Mouse (Mus musculus) splenic B cell, adult 2 months (primary cell): ENCODE data around the gene Prpf6.

ENCODE experiments used
- DNase-seq: peaks from one replicate; pipeline ENCODE4 v3.0.0-alpha.2; 2011; ENCODE audit warnings: low read depth, low spot score
- H3K27me3 ChIP-seq: 2 replicates; pipeline ENCODE4 v1.6.1; 2012; ENCODE audit warnings: mild to moderate bottlenecking, low read length, moderate library complexity, mixed read lengths; ENCODE audit not compliant: control insufficient read depth, poor library complexity, insufficient read depth, severe bottlenecking
- H3K36me3 ChIP-seq: 2 replicates; pipeline ENCODE4 v1.6.1; 2012; ENCODE audit warnings: mild to moderate bottlenecking, low read length, moderate library complexity, mixed read lengths; ENCODE audit not compliant: control insufficient read depth, poor library complexity, insufficient read depth, severe bottlenecking

The Prpf6 gene

GRCm38 (mm10) chr2:181591528-181592085 is at the start of gene Prpf6:
Gene Prpf6 (plus strand): TSS chr2:181591868.
- no peaks in the 10 kb centered on the region for H3K27me3 ChIP-seq
- no peaks in the 10 kb centered on the region; the same call in 1 of the 2 replicates for H3K36me3 ChIP-seq
- DNase-seq = peak; percentile 31

GRCm38 (mm10) chr2:181546142-181546541 is 45.5 kb upstream of the Prpf6 start:
- no peak for DNase-seq
- Histone ChIP-seq H3K27me3 (no peaks in the 10 kb centered on the region), H3K36me3 (peaks cover 19% of the 10 kb centered on the region)

DNA sequence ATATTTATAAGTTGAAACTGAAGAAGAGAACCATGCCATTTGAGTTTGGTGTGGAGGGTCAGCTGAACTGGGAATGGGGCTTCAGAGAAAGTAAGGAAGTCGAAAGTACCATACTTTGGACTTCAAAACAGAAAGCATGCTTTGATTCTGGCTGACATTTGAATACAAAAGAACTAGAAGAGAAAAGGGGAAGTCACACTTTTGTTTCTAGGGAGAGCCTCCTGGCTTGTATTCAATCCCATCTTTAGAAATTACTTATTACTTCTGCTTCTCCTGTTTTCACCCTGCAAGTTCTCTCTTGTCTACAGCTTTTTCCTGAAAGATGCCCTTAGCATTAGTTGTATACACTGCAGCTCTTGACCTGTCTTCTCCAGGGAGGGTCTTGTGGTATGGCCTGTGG is 43.4 kb upstream of the Prpf6 start:
- Histone ChIP-seq H3K36me3 (peaks cover 29% of the 10 kb centered on the region), H3K27me3 (no peaks in the 10 kb centered on the region)
- DNase-seq = peak; percentile 18

DNA sequence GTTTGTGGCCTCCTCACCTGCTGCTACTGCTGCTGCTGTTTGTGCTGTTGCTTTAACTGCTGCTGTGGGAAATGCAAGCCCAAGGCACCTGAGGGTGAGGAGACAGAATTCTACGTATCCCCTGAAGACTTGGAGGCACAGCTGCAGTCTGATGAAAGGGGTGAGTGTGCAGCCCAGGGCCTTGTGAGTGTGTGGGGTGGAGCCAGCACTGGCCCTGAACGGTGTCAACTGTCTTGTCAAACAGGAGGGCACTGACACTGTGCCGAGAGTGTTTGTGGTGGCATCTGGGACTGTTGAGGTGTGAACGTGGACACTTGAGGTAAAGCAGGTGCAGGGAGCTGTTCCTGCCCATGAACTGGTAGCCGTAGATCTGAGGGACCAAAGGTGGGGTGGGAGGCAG is 43.0 kb upstream of the Prpf6 start:
- DNase-seq = no peak
- peaks cover 29% of the 10 kb centered on the region for H3K36me3 ChIP-seq
- H3K27me3 ChIP-seq = no peaks in the 10 kb centered on the region

- DNase-seq = no peak
- no peaks in the 10 kb centered on the region for H3K27me3 ChIP-seq
- H3K36me3 ChIP-seq = peaks cover 27% of the 10 kb centered on the region
Measured at GRCm38 (mm10) chr2:181550233-181550632, 41.4 kb upstream of the Prpf6 start.

DNA sequence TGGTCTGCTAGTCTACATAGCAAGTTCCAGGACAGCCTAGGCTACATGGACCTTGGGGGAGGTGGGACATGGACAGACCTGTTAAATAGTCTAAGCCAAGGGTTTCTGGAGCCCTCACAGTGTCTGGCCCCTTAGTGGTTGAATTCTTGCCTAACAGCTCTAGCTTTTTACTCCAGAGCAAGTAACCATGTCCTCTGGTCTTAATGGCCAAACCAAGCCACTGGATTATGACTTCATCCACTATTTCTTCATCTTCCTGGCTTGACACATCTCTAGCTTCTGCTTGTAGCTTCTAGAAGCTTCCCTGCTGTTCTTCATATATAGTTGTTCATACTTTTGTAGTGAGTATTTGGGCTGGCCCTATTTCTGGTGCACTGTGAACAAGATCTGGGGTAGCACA is 37.9 kb upstream of the Prpf6 start:
- no peak for DNase-seq
- Histone ChIP-seq H3K27me3 (no peaks in the 10 kb centered on the region), H3K36me3 (peaks cover 19% of the 10 kb centered on the region)

DNA sequence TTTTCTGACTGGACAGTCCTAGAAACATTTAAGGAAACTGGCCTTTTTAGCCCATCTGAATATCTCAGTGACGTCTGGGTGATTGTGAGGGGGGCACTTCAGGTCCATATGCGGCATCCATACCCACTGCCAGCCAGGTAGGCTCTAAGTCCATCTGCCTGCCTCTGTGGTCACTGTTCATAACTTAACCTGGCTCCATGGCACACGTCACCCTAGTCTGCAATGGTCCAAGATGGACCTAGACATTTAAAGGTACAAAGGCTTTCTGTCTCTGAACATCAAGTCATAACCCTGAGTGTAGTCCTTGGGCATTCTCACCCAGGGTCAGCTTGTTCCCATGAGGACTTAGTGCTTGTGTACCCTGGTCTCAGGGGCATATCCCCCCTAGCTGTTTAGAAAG is 24.3 kb upstream of the Prpf6 start:
- no peak for DNase-seq
- Histone ChIP-seq H3K36me3 (0 out of 2 replicates have a peak, but pooled peaks cover 1% of the 10 kb centered on the region), H3K27me3 (no peaks in the 10 kb centered on the region)

- Histone ChIP-seq H3K27me3 (no peaks in the 10 kb centered on the region), H3K36me3 (0 out of 2 replicates have a peak, but pooled peaks cover 1% of the 10 kb centered on the region)
- DNase-seq = peak; percentile 72
Measured at GRCm38 (mm10) chr2:181568272-181569008, 23.2 kb upstream of the Prpf6 start.

DNA sequence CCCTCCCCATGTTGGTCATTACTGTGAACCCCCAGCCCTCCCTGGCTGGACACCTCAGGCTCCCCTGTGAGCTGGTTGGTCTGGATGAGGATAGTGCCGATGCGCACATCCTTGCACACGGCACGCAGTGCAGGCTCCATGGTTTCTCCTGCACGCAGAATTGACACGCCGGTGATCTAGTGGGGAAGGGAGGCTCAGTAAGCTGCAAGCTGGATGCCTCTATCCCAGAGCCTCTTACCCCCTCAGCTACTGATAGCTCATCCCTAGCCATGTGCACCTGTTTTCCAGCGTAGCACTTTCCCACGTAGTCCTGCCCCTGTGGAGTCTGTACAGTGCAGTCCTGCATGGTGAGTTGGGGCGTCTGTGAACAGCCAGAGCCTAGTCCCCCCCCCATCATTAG is 21.8 kb upstream of the Prpf6 start:
- Histone ChIP-seq H3K27me3 (no peaks in the 10 kb centered on the region), H3K36me3 (0 out of 2 replicates have a peak, but pooled peaks cover 1% of the 10 kb centered on the region)
- no peak for DNase-seq

- Histone ChIP-seq H3K36me3 (0 out of 2 replicates have a peak, but pooled peaks cover 1% of the 10 kb centered on the region), H3K27me3 (no peaks in the 10 kb centered on the region)
- DNase-seq = no peak
Measured at GRCm38 (mm10) chr2:181570375-181570774, 21.3 kb upstream of the Prpf6 start.

DNA sequence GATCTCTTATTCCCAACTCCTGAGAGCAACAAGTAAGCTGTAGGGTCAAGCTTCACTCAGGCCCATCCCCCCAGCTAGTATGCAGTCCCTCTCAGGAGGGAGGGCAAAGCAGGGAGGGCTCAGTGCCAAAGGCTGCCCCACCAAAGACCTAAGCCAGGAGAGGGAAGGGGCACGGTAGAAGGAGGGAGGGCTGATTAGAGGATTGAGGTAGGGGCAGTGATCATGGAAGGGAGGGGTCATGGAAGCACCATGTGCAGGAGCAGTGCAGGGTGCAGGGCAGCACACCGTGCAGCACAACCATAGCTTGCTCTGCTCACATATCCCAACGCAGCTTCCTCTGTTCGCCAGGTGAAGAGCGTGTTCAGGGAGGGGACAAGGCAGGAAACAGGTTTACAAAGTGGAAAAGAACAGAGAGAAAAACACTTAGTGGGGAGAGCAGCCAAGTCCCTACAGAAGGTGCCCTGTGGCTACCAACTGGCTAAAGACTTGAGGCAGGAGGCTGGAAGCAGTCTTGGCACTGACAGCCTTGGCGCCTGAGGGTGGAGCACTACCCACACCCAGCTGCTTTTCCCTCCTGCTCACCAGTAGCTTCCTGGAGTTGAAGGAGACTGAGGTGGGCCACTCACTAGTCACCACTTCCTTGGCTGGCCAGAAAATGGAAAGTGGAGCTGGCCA is 20.6 kb upstream of the Prpf6 start:
- Histone ChIP-seq H3K27me3 (no peaks in the 10 kb centered on the region), H3K36me3 (0 out of 2 replicates have a peak, but pooled peaks cover 1% of the 10 kb centered on the region)
- no peak for DNase-seq

GRCm38 (mm10) chr2:181571941-181572670 is 19.6 kb upstream of the Prpf6 start:
- H3K36me3 ChIP-seq = 0 out of 2 replicates have a peak, but pooled peaks cover 1% of the 10 kb centered on the region
- no peaks in the 10 kb centered on the region for H3K27me3 ChIP-seq
- no peak for DNase-seq

- no peaks in the 10 kb centered on the region for H3K27me3 ChIP-seq
- H3K36me3 ChIP-seq = 0 out of 2 replicates have a peak, but pooled peaks cover 1% of the 10 kb centered on the region
- no peak for DNase-seq
Measured at GRCm38 (mm10) chr2:181572921-181573920, 18.4 kb upstream of the Prpf6 start.

DNA sequence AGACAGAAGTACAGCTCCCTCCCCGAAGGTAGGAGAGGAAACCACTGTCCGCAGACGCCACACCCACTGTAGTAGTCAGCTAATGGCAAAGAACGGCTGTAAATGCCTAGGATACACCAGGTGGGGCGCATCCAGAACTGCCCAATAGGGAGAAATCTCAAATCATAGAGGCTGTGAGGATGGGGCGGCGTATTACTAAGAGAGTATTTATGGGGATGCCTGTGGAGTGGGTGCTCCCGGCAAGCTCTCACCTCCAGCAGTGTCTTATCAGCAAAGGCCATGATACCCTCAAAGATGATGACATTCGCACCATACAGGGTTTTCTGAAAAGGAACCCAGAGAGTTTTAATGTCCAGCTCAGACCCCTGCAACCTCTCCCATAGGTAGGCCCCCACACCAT is 17.7 kb upstream of the Prpf6 start:
- Histone ChIP-seq H3K36me3 (0 out of 2 replicates have a peak, but pooled peaks cover 1% of the 10 kb centered on the region), H3K27me3 (no peaks in the 10 kb centered on the region)
- no peak for DNase-seq
